Mouse (Mus musculus): Measurements from ENCODE around the gene Fcrl1.
A peak's percentile ranks its signal among the peaks of the same experiment; 100 is the strongest.

DNA sequence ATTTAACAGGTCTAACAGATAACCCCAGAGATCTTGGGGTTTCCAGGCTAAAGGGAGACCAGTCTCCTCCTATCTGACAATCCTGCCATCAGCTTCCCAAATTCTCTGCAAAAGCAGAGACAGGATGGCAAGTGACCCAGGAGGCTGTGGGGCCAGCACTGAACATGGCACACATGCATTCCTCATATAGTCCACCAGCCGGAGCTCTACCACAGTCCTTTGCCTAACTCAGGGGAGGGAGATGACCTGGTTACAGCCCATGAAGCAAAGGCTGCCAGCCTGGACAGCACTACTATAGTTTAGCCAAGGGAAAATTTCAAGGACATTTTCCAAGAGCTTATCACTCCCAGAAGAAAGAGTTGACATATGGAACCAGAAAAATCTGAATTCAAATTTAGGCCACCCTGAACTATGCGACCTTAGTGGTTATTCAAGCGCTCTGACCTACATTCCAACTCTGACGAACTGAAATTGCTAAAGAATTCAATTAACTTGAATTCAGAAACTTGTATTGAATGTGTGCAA, 46.3 kb downstream of the Fcrl1 start:
- peak; percentile 6; the same call in 1 of the 2 replicates for TF ChIP-seq CTCF (IDR thresholded peaks at IDR 0.05)
- no peak for TF ChIP-seq POLR2A (IDR thresholded peaks at IDR 0.05; ENCODE audit: insufficient read depth, low read depth, low read length)
- no peak for TF ChIP-seq EP300 (IDR thresholded peaks at IDR 0.05; ENCODE audit: insufficient read depth, low read depth, low read length)

Data from heart, adult 2 months (tissue).